Mouse (Mus musculus): ENCODE measurements around the gene Acot8.

Gene Acot8

GRCm38 (mm10) chr2:164779481-164780086, 25.1 kb downstream of the Acot8 start, which contains the start of gene Tnnc2:
TSS of gene Tnnc2 (minus strand) at chr2:164779967.
- no peak for DNase-seq

DNA sequence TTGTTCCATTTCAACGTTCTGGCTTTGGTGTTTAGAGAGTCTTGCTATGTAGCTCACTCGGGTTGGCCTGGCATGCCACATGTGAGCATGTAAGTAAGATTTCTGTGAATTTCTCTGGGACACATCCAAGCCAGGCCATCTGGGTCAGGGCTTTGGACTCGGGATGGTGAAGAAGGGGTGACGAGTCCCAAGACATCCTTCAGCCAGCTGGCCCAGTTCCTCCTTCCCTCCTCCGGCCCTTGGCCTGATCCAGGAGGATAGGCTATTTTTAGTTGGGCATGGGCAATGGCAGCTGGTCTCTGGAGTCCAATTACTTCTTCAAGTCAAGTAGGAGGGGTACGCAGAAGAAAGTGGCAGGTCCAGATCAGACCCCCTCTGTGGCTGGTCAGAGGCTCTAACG, 25.9 kb downstream of the Acot8 start:
- DNase-seq, result no peak

- no peak for DNase-seq
Observed at GRCm38 (mm10) chr2:164778015-164778287, 26.7 kb downstream of the Acot8 start.

DNA sequence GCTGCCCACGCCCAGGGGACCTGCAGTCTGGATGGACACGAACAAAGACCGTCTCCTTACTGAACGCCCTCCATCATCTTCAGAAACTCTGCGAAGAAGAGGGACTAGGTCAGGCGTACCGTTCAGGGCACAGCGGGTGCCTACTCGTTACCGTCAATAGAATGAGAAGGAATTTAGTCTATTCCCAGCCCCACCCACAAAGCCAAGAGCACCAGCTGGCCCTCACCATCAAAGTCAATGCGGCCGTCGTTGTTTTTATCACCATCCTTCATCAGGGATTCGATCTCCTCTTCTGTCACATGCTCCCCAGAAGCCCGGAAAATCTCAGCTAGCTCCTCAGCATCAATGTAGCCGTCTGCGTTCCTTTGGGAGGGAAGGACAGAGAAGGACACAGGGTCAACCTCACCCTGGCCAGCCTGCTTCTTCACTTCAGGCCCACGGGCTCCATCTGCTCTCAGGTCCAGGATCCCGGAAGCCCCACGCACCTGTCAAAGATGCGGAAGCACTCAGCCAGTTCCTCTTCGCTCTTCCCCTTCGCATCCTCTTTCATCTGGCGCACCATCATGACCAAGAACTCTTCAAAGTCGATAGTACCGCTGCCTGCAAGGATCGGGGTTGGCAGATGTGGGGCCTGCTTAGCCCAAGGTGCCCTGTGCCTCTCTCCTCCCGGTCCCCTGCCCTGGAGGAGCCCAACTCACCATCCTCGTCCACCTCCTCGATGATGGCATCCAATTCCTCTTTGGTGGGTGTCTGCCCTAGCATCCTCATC, 27.3 kb downstream of the Acot8 start:
- DNase-seq, result no peak

DNA sequence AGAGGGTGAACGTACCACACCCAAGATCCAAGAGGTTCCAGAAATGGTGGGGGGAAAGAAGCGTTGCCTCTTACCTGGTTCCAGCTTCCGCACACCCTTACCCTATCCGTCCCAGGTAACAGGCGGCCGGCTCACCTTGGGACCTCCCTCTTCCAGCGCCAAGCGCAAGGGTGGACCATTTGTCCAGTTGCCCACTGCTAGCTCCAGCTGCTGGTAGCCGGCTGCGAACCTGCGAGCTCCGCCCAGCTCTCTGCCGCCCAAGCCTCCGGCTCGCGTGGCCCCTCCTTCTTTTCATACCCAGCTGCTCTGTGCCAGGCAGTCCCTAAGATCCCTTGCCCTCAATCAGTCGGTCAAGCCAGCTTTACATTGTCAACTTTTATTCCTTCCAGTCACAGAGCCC, 27.9 kb downstream of the Acot8 start:
- DNase-seq, result no peak

DNA sequence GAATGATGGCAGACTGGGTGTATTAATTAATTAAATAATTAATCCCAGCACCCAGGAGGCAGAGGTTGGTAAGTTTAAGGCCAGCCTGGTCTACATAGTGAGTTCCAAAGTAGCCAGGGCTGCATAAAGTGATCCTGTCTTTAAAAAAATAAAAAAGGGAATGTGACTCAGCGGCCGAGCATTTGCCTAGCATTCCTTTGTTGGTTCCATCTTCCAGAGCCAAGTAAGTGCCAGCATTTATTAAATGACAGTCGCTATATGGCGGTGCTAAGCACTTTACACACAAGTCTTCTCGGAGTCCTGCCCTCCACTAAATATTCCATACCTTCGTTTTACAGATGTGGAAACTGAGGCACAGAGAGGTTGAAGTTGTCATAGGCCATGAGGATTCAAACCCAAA, 28.6 kb downstream of the Acot8 start:
- DNase-seq, result no peak

DNA sequence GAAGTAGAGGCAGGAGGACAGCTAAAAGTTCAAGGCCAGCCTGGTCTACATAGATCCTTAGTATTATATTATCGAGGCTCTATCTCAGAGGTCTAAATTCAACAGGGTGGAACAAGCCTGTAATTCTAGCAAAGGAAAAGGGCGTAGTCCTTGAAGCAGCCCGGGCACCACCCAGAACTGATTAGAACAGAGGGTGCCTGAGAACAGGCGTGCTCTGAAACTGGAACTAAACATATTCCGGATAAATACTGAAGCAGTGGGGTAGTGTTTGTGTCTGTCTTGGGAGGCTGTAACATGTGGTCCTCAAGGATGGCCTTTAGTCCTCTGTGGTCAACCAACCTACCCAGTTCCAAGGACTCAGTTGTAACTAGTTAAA, 30.7 kb downstream of the Acot8 start:
- DNase-seq, result no peak

DNA sequence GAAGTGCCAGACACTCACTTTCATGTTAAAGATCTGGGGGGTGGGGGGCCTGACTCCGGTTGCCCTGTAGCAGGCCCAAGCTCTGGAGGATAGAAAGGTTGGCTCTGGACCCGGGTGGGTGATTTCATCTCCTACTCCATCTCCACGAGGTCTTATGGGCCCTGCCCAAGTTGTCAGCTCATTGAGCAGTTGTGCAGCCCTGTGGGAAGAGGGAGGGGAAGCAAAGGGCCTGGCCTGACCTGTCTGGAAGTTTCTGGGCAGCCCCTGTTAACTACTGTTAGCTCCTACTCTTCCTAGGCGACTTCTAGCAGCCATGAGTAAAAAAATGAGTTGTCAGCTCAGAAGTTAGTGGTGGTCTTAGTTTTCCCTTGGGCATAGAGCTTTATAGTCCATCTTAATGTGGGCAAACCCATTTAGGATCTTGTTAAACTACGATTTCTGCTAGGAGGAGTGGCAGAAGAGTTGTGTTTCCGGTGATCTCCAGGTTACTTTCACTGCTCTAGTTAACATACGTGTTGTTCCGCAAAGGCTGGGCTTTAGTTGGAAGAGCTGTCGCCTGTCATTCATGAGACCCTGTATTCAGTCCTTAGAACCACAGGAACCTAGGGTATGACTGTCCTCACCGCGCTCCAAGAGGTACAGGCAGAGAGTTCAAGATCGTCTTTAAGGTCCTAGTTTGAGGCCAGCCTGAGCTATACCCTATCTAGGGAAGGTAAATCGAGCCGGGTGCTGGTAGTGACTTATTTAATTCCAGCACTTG, 31.3 kb downstream of the Acot8 start:
- no peak for DNase-seq

DNA sequence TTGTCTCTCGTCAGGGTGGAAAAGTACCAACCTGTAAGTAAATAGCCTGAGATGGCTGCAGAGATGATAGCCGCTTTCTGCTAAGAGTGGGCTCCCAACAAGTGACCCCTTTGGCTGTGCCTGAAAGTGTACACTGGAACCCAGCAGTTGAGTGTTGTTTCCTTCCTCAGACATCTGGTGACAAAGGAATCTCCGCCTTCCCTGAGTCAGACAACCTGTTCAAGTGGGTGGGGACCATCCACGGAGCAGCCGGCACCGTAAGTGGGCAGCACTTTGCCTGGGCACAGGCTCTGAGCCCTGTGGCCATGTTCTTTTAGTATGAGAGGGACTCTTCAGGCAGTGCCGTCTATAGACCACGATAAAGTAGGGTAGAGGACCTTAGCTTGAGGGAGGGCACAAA, 33.6 kb downstream of the Acot8 start:
- no peak for DNase-seq

- DNase-seq, result no peak
Observed at GRCm38 (mm10) chr2:164770279-164770678, 34.4 kb downstream of the Acot8 start.

DNA sequence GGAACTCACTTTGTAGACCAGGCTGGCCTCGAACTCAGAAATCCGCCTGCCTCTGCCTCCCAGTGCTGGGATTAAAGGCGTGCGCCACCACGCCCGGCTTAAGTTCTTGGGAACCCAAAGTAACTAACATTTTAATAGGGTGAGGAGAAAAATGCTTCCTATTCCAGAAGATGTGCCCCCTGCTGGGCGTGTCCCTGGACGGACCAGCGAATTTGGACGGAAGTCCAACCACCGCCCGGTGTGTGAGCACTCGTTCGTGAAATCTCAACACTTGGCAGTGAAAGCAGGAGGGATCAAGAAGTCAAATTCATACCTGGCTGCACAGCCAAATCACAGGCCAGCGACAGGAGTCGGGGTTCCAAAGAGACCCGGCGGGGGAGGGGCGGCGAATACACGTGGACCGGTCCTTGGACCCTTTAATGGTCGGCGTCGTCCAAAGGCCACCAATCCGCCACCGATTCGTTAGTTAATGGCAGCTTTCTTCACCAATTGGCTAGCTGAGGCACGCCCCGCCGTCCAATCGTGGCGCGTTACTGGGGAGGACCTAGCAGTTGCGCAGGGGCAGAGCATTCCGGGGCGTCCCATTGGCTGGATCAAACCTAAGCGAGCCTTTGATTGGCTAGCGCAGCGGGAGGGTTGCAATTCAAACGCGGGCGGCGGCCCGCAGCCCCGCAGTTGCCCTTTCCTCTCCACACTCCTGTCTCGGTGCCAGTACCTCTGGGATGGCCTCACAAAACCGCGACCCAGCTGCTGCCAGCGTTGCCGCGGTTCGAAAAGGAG, 35.2 kb downstream of the Acot8 start, which contains the start of gene Ube2c:
Gene Ube2c, plus strand, starts transcription at position 641 of the 780 bp plus-strand sequence.
- peak; percentile 99 for DNase-seq

- no peak for DNase-seq
Observed at GRCm38 (mm10) chr2:164767812-164768540, 36.7 kb downstream of the Acot8 start.

- DNase-seq, result no peak
Observed at GRCm38 (mm10) chr2:164765841-164766240, 38.8 kb downstream of the Acot8 start.

GRCm38 (mm10) chr2:164762593-164762992, 42.1 kb downstream of the Acot8 start:
- DNase-seq, result no peak

DNA sequence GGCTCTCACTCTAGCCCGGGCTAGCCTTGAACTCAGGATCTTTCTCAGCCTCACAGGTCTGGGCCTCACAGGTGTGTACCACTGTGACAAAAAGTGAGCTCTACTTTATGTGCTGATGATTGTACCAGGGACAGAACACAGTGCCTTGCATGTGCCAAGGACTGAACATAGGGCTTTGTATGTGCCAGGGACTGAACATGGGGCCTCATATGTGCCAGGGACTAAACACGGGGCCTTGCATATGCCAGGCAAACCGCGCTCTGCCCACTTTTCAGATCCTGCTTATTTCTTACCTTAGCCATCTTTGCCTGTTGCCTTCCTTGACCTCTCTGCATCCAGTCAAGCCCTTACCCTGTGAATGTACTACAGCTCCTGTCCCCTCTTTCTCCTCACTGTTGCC, 42.7 kb downstream of the Acot8 start:
- no peak for DNase-seq

- no peak for DNase-seq
Observed at GRCm38 (mm10) chr2:164761502-164761901, 43.2 kb downstream of the Acot8 start.

- DNase-seq, result no peak
Observed at GRCm38 (mm10) chr2:164760059-164760833, 44.4 kb downstream of the Acot8 start.

DNA sequence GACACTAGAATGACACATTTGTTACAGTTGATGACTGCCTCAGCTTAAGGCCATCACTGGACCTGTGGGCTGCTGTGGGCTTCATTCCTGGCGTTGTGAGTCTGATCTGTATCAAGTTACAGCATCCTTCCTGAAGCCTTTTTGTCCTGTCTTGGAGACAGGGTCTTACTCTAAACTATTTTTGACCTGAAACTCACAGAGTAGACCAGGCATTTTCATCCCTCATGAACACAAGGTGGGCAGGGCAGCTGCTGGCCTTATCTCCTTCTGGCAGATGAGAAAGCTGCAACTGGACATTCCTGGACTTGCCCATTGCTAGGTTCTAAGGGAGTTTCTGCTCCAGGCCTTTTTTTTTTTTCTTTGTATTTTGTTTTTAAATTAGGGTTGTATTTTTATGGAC, 46.0 kb downstream of the Acot8 start:
- no peak for DNase-seq

- no peak for DNase-seq
Observed at GRCm38 (mm10) chr2:164757841-164758240, 46.8 kb downstream of the Acot8 start.

DNA sequence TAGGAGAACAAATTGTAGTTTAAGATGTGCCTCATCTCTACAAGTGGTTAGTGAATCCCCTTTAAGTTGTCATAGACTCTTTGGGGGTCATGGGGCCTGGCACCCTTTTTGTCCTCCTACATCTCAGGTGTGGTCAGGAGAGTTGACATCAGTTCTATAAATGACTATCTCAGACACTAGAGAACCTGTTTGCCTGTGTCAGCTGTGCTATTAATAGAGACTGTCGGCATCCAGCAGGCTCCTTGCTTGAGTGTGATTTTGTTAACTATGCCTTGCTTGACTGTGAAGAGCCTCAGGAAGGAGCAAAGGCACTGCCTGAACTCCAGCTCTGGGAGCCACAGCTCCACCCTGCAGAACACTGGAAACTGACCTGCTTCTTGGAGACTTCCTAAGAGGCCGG, 49.9 kb downstream of the Acot8 start:
- DNase-seq, result no peak

DNA sequence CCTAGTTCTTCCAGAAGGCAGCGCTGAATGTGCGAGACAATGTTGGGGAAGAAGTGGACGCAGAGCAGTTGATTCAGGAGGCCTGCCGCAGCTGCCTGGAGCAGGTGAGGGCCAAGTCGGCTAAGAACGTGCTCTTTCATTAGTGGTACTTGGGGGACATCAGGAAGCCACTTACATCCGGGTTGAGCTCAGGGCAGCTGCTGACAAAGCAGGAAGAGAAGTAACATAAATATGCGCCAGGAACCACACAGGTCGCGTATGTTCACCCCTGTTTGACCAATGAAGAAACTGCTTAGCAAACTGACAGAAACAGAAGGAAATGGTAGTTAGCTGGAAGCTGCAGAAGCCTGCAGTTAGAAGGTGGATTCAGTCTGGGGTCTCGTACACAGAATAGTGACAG, 50.6 kb downstream of the Acot8 start:
- no peak for DNase-seq

DNA sequence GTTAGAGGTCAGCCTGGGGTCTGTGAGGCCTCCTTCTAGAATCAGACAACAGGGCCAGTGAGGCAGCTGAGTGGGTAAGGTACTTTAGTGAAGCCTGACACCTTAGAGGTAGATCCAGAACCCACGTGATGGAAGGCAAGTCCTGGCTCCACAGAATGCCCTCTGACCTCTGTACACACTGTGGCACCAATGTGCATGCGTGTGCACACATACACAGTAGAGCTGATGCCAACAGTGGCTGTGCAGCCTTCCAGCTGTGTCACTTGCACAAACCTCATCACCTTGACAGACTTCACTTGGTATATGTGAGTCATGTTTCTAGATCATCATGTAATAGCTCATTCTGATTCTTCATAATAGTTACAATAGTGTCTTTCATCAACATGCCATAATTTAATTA, 52.2 kb downstream of the Acot8 start:
- no peak for DNase-seq
